Mouse (Mus musculus) A20 (cell line): Measurements from ENCODE around the gene Smg9.
"Not testable (repeated sequence)": the region's sequence is repeated elsewhere in the genome, so short reads cannot be mapped to it uniquely, and the experiment has no call there.

Source experiments
- DNase-seq: peaks from one replicate; pipeline ENCODE4 v3.0.0-alpha.2; 2011; ENCODE audit warnings: low read depth, low spot score

The Smg9 gene

GRCm38 (mm10) chr7:24377091-24377865, 22.1 kb upstream of the Smg9 start:
- DNase-seq, result peak; percentile 12

DNA sequence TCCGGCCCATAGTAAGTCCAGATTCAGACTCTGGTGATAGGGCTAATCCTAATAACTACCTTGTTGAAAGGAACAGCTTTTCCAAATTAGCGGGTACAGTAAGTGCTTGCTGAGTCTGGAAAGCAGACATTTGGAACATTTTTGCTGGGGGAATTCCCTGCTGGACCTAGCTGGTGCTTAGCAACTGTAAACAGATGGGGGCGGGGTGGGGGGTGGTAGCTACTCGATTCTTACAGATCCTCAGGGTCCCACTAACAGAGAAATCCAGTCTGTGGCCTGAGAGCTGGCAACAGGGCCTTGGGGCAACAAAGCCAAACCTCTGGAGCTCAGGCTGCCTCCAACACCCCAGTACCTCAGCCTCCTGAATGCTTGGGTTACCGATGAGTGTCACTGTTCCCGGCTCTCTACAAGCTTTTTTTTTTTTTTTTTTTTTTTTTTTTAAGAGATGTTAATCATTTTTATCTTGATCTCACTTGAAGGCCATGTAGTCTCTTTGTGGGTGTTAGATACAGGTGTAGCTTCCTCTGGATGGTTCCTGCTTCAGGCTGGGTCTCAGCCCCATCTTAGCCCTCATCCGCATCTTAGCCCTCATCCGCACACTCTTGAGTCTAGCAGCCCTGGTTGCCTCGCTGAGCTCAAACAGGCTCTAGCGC, 21.2 kb upstream of the Smg9 start:
- DNase-seq, result peak; percentile 17

DNA sequence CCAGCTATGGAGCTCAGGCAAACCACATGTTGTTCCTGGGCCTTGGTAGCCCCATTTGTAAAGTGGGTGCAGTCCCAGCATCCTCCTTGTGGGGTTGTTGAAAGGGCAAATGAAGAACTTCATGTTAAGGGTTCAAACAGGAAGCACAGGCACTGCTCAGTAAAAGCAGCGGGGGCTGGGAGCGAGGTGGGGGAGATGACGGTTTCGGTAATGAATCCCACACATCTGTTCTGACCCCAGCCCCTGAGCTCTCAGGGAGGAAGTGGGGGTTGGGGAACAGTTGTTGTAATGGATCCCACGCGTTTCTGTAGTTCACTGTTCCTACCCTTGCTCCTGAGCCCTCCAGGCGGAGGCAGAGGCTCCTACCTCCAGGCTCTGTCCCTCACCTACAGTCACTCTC, 19.5 kb upstream of the Smg9 start:
- DNase-seq, result peak; percentile 78

GRCm38 (mm10) chr7:24380370-24380769, 19.0 kb upstream of the Smg9 start:
- DNase-seq, result no peak

DNA sequence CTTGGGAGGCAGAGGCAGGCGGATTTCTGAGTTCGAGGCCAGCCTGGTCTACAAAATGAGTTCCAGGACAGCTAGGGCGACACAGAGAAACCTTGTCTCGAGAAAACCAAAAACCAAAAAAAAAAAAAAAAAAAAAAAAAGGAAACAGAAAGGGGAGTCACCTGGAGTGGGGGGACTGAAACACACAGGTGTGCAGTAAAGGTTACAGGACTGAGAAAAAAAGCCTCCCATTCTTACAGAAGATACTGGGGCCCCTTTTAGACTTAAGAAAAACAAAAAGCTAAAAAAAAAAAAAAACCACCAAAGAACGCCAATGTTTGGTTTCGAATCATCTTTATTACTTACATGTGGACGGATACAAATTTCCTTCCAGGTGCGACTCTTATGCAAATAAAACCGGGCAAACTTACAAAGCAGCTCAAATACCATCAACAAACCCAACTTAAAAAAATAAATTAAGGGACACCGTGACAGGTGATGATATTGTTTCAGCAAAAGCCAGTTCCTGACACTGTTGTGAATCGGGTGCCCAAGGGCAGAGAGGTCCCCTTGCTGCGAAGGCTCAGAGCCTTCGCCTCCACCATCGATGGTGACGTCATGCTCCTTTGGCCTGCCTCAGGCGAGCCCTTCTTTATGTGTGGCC, 16.6 kb upstream of the Smg9 start:
- peak; percentile 90 for DNase-seq

GRCm38 (mm10) chr7:24384070-24384469, 15.3 kb upstream of the Smg9 start:
- DNase-seq, result no peak

DNA sequence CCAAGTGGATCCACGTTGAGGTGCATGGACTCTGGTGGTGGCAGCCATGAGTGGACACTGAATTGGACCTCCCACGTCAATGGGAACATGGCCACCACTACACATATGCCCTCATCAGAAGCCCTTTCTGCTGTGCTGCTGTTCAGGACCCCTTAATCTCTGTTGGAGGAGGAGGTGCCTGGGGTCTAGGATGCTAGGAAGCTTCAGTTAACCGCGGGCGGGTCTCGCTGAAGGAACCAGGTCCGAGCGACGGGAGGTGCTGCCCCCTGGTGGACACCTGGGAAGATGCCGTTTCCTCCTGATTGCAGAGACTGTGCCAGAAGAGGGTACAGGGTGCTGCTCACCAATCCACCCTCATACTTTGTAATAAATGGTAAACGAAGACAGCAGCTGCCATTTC, 14.6 kb upstream of the Smg9 start:
- DNase-seq, result peak; percentile 74

- no peak for DNase-seq
Measured at GRCm38 (mm10) chr7:24387059-24387556, 12.3 kb upstream of the Smg9 start.

- DNase-seq, result no peak
Measured at GRCm38 (mm10) chr7:24389516-24390187, 9.8 kb upstream of the Smg9 start.

DNA sequence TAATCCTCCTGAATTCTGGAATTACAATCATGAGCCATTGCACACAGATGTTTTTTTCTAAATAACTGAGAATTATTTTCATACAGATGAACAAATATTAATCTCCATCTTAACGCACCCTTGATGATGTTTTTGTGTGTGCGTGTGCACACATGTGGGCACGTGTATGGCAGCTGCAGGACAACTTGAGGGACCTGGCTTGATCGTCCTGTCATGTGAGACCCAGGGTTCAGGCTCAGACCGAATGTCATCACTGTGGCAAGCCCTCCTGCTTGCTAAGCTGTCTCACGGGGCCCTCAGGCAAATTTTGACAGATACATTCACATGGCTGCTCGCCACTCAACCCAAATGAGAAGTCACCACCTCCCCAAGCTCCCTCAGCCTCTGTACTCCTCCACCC, 8.9 kb upstream of the Smg9 start:
- no peak for DNase-seq

- no peak for DNase-seq
Measured at GRCm38 (mm10) chr7:24391077-24391476, 8.3 kb upstream of the Smg9 start.

GRCm38 (mm10) chr7:24391687-24392086, 7.7 kb upstream of the Smg9 start:
- DNase-seq, result no peak

DNA sequence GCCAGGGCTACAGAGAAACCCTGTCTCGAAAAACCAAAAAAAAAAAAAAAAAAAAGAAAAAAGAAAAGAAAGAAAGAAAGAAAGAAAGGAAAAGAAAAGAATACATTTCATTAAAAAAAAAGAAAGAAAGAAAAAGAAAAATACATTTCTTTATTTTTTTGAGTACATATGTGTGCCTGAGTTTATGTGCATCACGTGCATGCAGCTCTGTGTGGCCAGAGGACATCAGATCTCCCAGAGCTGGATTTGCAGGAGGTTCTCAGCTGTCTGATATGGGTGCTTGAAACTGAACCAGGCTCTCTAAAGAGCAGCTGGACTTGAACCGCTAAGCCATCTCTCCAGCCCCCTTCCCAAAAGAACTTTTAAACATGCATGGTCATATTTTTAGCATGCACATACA, 5.4 kb upstream of the Smg9 start:
- DNase-seq, result no peak

- no peak for DNase-seq
Measured at GRCm38 (mm10) chr7:24394475-24395161, 4.8 kb upstream of the Smg9 start.

DNA sequence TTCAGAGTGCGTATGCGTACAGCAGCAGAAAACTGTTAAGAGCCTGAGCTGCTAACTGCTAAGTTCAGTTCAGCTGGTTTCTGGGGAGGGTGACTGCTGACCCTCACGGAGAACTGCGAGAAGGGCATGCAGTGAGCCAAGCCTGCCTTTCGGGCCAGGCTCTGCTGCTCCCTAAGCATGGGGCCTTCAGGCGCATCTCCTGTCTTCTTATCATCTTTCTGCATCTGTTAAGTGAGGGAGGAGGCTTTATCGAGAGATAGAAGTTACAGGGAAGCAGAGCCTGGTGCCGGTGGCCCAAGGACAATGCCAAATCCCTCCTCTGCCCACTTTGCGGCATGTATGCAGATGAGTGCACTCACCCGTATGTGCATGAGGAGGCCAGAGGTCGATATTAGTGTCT, 2.6 kb upstream of the Smg9 start:
- DNase-seq, result no peak

GRCm38 (mm10) chr7:24398364-24398913, 980 bp upstream of the Smg9 start:
- no peak for DNase-seq

DNA sequence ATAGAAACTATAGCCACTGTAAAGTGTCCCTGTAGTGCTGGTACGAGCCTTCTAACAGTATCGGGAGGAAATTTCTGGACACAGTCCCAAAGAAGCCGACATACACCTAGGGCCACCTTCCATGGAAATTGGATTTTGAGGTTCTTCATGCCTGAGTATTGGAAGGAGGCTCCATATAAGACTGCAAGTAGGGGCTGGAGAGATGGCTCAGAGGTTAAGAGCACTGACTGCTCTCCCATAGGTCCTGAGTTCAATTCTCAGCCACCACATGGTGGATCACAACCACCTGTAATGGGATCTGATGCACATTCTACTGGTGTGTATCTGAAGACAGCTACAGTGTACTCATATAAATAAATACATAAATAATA, 648 bp downstream of the Smg9 start:
- no peak for DNase-seq

DNA sequence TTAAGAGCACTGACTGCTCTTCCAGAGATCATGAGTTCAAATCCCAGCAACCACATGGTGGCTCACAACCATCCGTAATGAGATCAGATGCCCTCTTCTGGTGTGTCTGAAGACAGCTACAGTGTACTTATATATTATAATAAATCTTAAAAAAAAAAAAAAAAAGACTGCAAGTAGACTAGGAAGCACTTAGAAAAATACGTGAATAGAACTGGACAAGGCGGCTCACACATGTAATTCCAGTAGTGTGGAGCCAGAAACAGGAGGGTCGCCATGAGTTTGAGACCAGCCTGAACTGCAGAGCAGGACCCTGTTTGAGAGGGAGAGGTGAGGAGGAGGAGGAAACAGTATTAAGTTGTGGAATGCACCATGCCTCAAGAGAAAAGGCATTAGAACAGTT, 1.1 kb downstream of the Smg9 start:
- DNase-seq, result not testable (repeated sequence)

GRCm38 (mm10) chr7:24402851-24403250, 3.4 kb downstream of the Smg9 start:
- DNase-seq, result no peak

GRCm38 (mm10) chr7:24405649-24406048, 6.2 kb downstream of the Smg9 start:
- no peak for DNase-seq
